Mouse (Mus musculus) MEL (cell line): ENCODE data around the gene Gm37240. TPM values are rescaled to one million over a fixed set of nuclear protein-coding genes. Genes with fewer than 3 reads are reported as not detected.
A peak's percentile ranks its signal among the peaks of the same experiment; 100 is the strongest.

Experiments used
- DNase-seq: peaks from one replicate; pipeline ENCODE4 v3.0.0; 2011; ENCODE audit warnings: low read depth, low spot score
- H3K27ac ChIP-seq: 2 replicates; pipeline ENCODE4 v1.5.1; 2012; ENCODE audit warnings: low read depth, mild to moderate bottlenecking, control low read depth, low read length, moderate library complexity; ENCODE audit not compliant: control insufficient read depth
- H3K27me3 ChIP-seq, 2 experiments: fragments of 150-350 bp in 1 of 2; sonication (generic) in 1 of 2; 2 replicates each; pipeline ENCODE4 v1.6.1; 2012; ENCODE audit warnings: low read length in 2 of 2, mild to moderate bottlenecking in 2 of 2, improper control_type of control experiment in 1 of 2, moderate library complexity in 1 of 2; ENCODE audit not compliant: insufficient read depth in 2 of 2, control insufficient read depth in 1 of 2
- H3K36me3 ChIP-seq, 2 experiments: 2 replicates each; pipeline ENCODE4 v1.6.1; 2012 to 2014; ENCODE audit warnings: low read length in 2 of 2, improper control_type of control experiment in 1 of 2, inconsistent platforms in 1 of 2, mild to moderate bottlenecking in 1 of 2; ENCODE audit not compliant: insufficient read depth in 2 of 2, control insufficient read depth in 1 of 2
- H3K4me1 ChIP-seq, 2 experiments: fragments of 150-350 bp in 1 of 2; sonication (generic) in 1 of 2; 2 replicates each; pipeline ENCODE4 v1.6.1; 2012; ENCODE audit warnings: low read length in 2 of 2, improper control_type of control experiment in 1 of 2, mild to moderate bottlenecking in 1 of 2; ENCODE audit not compliant: insufficient read depth in 2 of 2, control insufficient read depth in 1 of 2
- H3K4me3 ChIP-seq, 2 experiments: fragments of 150-350 bp in 1 of 2; sonication (generic) in 1 of 2; 2 replicates each; pipeline ENCODE4 v1.5.1; 2012; ENCODE audit warnings: low read depth in 2 of 2, low read length in 2 of 2, mild to moderate bottlenecking in 2 of 2, moderate library complexity in 2 of 2, control low read depth in 1 of 2, improper control_type of control experiment in 1 of 2; ENCODE audit not compliant: control insufficient read depth in 1 of 2, insufficient read depth in 1 of 2
- H3K79me2 ChIP-seq: 2 replicates; pipeline ENCODE4 v1.6.1; 2012; ENCODE audit warnings: mild to moderate bottlenecking, low read length, moderate library complexity; ENCODE audit not compliant: control insufficient read depth, poor library complexity, insufficient read depth
- H3K9ac ChIP-seq: 2 replicates; pipeline ENCODE4 v1.6.1; 2012; ENCODE audit warnings: low read depth, mild to moderate bottlenecking, control low read depth, low read length, moderate library complexity; ENCODE audit not compliant: control insufficient read depth, poor library complexity, severe bottlenecking
- H3K9me3 ChIP-seq: fragments of 150-350 bp; sonication (generic); replicated peaks from 2 replicates; pipeline ENCODE4 v1.6.1; 2012; ENCODE audit warnings: mild to moderate bottlenecking, low read length, improper control_type of control experiment, moderate library complexity; ENCODE audit not compliant: insufficient read depth
- BHLHE40 ChIP-seq: IDR thresholded peaks from 2 replicates; pipeline ENCODE4 v1.6.1; 2012; ENCODE audit warnings: low read depth, mild to moderate bottlenecking, inconsistent platforms, low read length, improper control_type of control experiment, borderline replicate concordance
- CHD2 ChIP-seq: IDR thresholded peaks from 2 replicates; pipeline ENCODE4 v1.6.1; 2011; ENCODE audit warnings: low read length, improper control_type of control experiment
- EP300 ChIP-seq, 2 experiments: IDR thresholded peaks; 2 replicates each; pipeline ENCODE4 v1.6.1; 2011; ENCODE audit warnings: improper control_type of control experiment in 2 of 2, low read length in 2 of 2, low read depth in 1 of 2, mild to moderate bottlenecking in 1 of 2
- ETS1 ChIP-seq: IDR thresholded peaks from 2 replicates; pipeline ENCODE4 v1.6.1; 2012; ENCODE audit warnings: low read depth, mild to moderate bottlenecking, inconsistent platforms, low read length, improper control_type of control experiment, moderate library complexity
- GABPA ChIP-seq: IDR thresholded peaks from 2 replicates; pipeline ENCODE4 v1.6.1; 2012; ENCODE audit warnings: low read depth, mild to moderate bottlenecking, inconsistent platforms, low read length, improper control_type of control experiment, moderate library complexity
- GATA1 ChIP-seq: IDR thresholded peaks from 2 replicates; pipeline ENCODE4 v1.6.1; 2011; ENCODE audit warnings: low read depth, low read length, improper control_type of control experiment
- HCFC1 ChIP-seq: IDR thresholded peaks from 2 replicates; pipeline ENCODE4 v1.6.1; 2012; ENCODE audit warnings: low read depth, mild to moderate bottlenecking, inconsistent platforms, low read length, improper control_type of control experiment, moderate library complexity
- JUND ChIP-seq: IDR thresholded peaks from 2 replicates; pipeline ENCODE4 v1.6.1; 2011; ENCODE audit warnings: low read depth, mild to moderate bottlenecking, improper control_type of control experiment, low read length
- MAFK ChIP-seq: IDR thresholded peaks from 2 replicates; pipeline ENCODE4 v1.6.1; 2011; ENCODE audit warnings: low read depth, mild to moderate bottlenecking, low read length, improper control_type of control experiment, borderline replicate concordance
- MAX ChIP-seq: IDR thresholded peaks from 2 replicates; pipeline ENCODE4 v1.6.1; 2011; ENCODE audit warnings: low read length, improper control_type of control experiment
- MAZ ChIP-seq: IDR thresholded peaks from 2 replicates; pipeline ENCODE4 v1.6.1; 2012; ENCODE audit warnings: low read depth, mild to moderate bottlenecking, inconsistent platforms, low read length, improper control_type of control experiment
- MXI1 ChIP-seq: IDR thresholded peaks from 2 replicates; pipeline ENCODE4 v1.6.1; 2011; ENCODE audit warnings: mild to moderate bottlenecking, low read depth, low read length, improper control_type of control experiment
- MYB ChIP-seq: IDR thresholded peaks from 2 replicates; pipeline ENCODE4 v1.6.1; 2011; ENCODE audit warnings: mild to moderate bottlenecking, low read depth, low read length, improper control_type of control experiment
- NELFE ChIP-seq: IDR thresholded peaks from 2 replicates; pipeline ENCODE4 v1.6.1; 2011; ENCODE audit warnings: low read depth, low read length, improper control_type of control experiment
- POLR2A ChIP-seq, 2 experiments: IDR thresholded peaks; 2 replicates each; pipeline ENCODE4 v1.6.1; 2011 to 2012; ENCODE audit warnings: low read length in 2 of 2, mild to moderate bottlenecking in 2 of 2, control low read depth in 1 of 2, improper control_type of control experiment in 1 of 2, low read depth in 1 of 2, moderate library complexity in 1 of 2; ENCODE audit not compliant: control insufficient read depth in 1 of 2, insufficient read depth in 1 of 2, poor library complexity in 1 of 2
- POLR2AphosphoS2 ChIP-seq: IDR thresholded peaks from 2 replicates; pipeline ENCODE4 v1.6.1; 2011; ENCODE audit warnings: low read length, improper control_type of control experiment
- RCOR1 ChIP-seq: IDR thresholded peaks from 2 replicates; pipeline ENCODE4 v1.6.1; 2012; ENCODE audit warnings: low read depth, mild to moderate bottlenecking, inconsistent platforms, low read length, improper control_type of control experiment
- TAL1 ChIP-seq: IDR thresholded peaks from 2 replicates; pipeline ENCODE4 v1.6.1; 2012; ENCODE audit warnings: mild to moderate bottlenecking, inconsistent platforms, low read length, moderate library complexity, mixed read lengths
- TBP ChIP-seq: IDR thresholded peaks from 2 replicates; pipeline ENCODE4 v1.8.0; 2011; ENCODE audit warnings: low read depth, low read length, improper control_type of control experiment
- UBTF ChIP-seq: IDR thresholded peaks from 2 replicates; pipeline ENCODE4 v1.6.1; 2012; ENCODE audit warnings: low read depth, mild to moderate bottlenecking, inconsistent platforms, low read length, improper control_type of control experiment, moderate library complexity, borderline replicate concordance; ENCODE audit not compliant: insufficient read depth
- USF1 ChIP-seq: IDR thresholded peaks from 2 replicates; pipeline ENCODE4 v1.6.1; 2014; ENCODE audit warnings: low read depth, mild to moderate bottlenecking, inconsistent platforms, low read length, improper control_type of control experiment, moderate library complexity
- USF2 ChIP-seq, 2 experiments: IDR thresholded peaks; 2 replicates each; pipeline ENCODE4 v1.6.1; 2011 to 2012; ENCODE audit warnings: improper control_type of control experiment in 2 of 2, low read length in 2 of 2, borderline replicate concordance in 1 of 2, inconsistent platforms in 1 of 2, low read depth in 1 of 2, mild to moderate bottlenecking in 1 of 2; ENCODE audit not compliant: insufficient read depth in 1 of 2
- ZC3H11A ChIP-seq: IDR thresholded peaks from 2 replicates; pipeline ENCODE4 v1.6.1; 2012; ENCODE audit warnings: low read depth, mild to moderate bottlenecking, inconsistent platforms, low read length, improper control_type of control experiment
- ZKSCAN1 ChIP-seq: IDR thresholded peaks from 2 replicates; pipeline ENCODE4 v1.6.1; 2012; ENCODE audit warnings: low read depth, mild to moderate bottlenecking, inconsistent platforms, low read length, improper control_type of control experiment, moderate library complexity
- ZMIZ1 ChIP-seq: IDR thresholded peaks from 2 replicates; pipeline ENCODE4 v1.6.1; 2012; ENCODE audit warnings: low read depth, mild to moderate bottlenecking, inconsistent platforms, low read length, improper control_type of control experiment, moderate library complexity
- polyA plus RNA-seq, 2 experiments: library from polyadenylated mRNA; stranded (reverse) in 1 of 2; unstranded in 1 of 2; fragments of >175 nt in 1 of 2; fragments of >200 nt in 1 of 2; gene quantifications; 2 replicates each; pipeline versions ENCODE4 v1.2.1 to v1.2.4; 2012; ENCODE audit warnings: low replicate concordance in 2 of 2, low read depth in 1 of 2; ENCODE audit not compliant: insufficient read length in 2 of 2, insufficient read depth in 1 of 2, missing spikeins in 1 of 2
- total RNA-seq: library from RNA; depleted of rRNA; stranded (reverse); fragments of 300-350 nt; gene quantifications from 2 replicates; pipeline ENCODE4 v1.2.3, GENCODE M21; 2012

Gene Gm37240
- total and polyA plus RNA-seq, 3 experiments: 0.04 TPM; not detected in 2

DNA sequence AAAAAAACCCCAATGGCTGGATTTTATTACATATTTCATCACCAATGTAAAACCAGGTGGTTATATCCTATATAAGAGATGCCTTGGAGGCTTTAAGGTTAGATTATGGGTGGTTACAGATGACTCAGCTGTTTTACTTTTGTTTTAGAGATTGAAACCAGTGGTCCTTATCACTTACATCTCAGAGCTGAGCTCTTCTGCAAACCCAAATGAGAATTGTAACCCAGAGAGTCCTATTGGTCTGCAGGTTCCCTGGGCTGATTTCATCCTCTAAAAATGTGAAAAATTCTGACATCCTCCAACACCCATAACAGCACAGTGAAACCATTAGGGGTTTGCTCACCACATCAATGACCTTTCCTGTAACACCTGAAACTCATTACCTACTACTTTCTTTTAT is 1078.4 kb downstream of the Gm37240 start:
- DNase-seq: no peak
- H3K27ac ChIP-seq: no peak overlapping the region
- no peaks in the 10 kb centered on the region for H3K27me3 ChIP-seq
- H3K9me3 ChIP-seq: no peaks in the 10 kb centered on the region
- H3K79me2 ChIP-seq: peaks cover 2% of the 10 kb centered on the region; the same call in 1 of the 2 replicates
- H3K9ac ChIP-seq: no peak overlapping the region
- TF ChIP-seq RCOR1 (no peak), EP300 (IDR thresholded peaks at IDR 0.05; ENCODE audit: low read depth in 1 of 2, low read length in 2 of 2) (0 out of 4 replicates have a peak, but pooled peaks of 1 of the 2 experiments have one; percentile 17), BHLHE40 (no peak), USF2 (IDR thresholded peaks at IDR 0.05; ENCODE audit: borderline replicate concordance in 1 of 2, insufficient read depth in 1 of 2, low read depth in 1 of 2, low read length in 2 of 2) (no peak), UBTF (no peak), ZC3H11A (no peak), HCFC1 (no peak), POLR2AphosphoS2 (no peak), MAFK (peak; percentile 56; the same call in 1 of the 2 replicates), ZMIZ1 (no peak), USF1 (no peak), TBP (no peak), MAZ (no peak), ETS1 (peak; percentile 28; the same call in 1 of the 2 replicates), POLR2A (IDR thresholded peaks at IDR 0.05; ENCODE audit: control insufficient read depth in 1 of 2, insufficient read depth in 1 of 2, low read depth in 1 of 2, low read length in 2 of 2, poor library complexity in 1 of 2) (no peak), GATA1 (peak; percentile 39), MXI1 (no peak)
- peaks cover 0 to 21% of the 10 kb centered on the region in 2 experiments; a peak in 2 of 4 replicates for H3K36me3 ChIP-seq
- H3K4me3 ChIP-seq: no peak overlapping the region
- peaks cover 4 to 24% of the 10 kb centered on the region in 2 experiments for H3K4me1 ChIP-seq

DNA sequence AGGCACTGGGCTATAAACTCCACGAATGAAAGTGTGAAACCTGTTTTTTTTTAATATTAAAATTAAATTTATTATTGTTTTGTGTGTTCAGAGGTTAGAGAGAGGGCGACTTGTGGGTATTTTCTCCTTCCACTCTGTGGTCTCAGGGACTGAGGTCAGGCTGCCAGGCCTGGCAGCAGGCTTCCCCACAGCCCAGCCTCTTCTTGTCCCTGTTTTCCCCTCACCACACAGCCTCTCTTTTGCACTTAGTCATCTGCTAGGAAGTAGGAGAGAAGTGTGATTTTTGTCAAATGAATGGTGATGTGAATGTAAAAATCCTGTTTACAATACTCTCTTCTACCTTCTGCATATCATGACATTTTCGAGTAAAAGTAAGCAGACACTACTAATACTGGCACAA is 1079.5 kb downstream of the Gm37240 start:
- Histone ChIP-seq H3K4me1 (peaks cover 4 to 23% of the 10 kb centered on the region in 2 experiments), H3K9me3 (no peaks in the 10 kb centered on the region), H3K36me3 (peaks cover 0 to 19% of the 10 kb centered on the region in 2 experiments; a peak in 2 of 4 replicates), H3K4me3 (no peak overlapping the region), H3K79me2 (no peaks in the 10 kb centered on the region), H3K27me3 (no peaks in the 10 kb centered on the region), H3K27ac (no peak overlapping the region), H3K9ac (no peak overlapping the region)
- no peak for DNase-seq
- TF ChIP-seq UBTF (no peak), BHLHE40 (no peak), USF2 (IDR thresholded peaks at IDR 0.05; ENCODE audit: borderline replicate concordance in 1 of 2, insufficient read depth in 1 of 2, low read depth in 1 of 2, low read length in 2 of 2) (no peak), USF1 (no peak), ZC3H11A (no peak), JUND (no peak), TAL1 (no peak), GABPA (no peak), RCOR1 (no peak), MAX (no peak), GATA1 (no peak), ZKSCAN1 (no peak), MYB (no peak), NELFE (no peak), TBP (no peak), CHD2 (no peak), EP300 (IDR thresholded peaks at IDR 0.05; ENCODE audit: low read depth in 1 of 2, low read length in 2 of 2) (no peak), POLR2AphosphoS2 (no peak)
